Mouse (Mus musculus) lung, embryonic 15.5 days (tissue): ENCODE measurements around the gene Lias. TPM values are rescaled to one million over a fixed set of nuclear protein-coding genes. Genes with fewer than 3 reads are reported as not detected.

Source experiments
- ATAC-seq: fragments of 200-750 bp; cut with Nextera tagmentation; 2 replicates; pipeline ENCODE4 v1.8.0; 2017; ENCODE audit warnings: moderate number of reproducible peaks, borderline replicate concordance; ENCODE audit not compliant: low FRiP score, low TSS enrichment; ENCODE audit errors: extremely low read depth
- H3K27ac ChIP-seq: fragments of 300-500 bp; sonication (generic); 2 replicates; pipeline ENCODE4 v1.5.1; 2015; ENCODE audit warnings: moderate library complexity, mild to moderate bottlenecking, inconsistent platforms
- H3K27me3 ChIP-seq: fragments of 300-500 bp; sonication (generic); 2 replicates; pipeline ENCODE4 v1.6.1; 2015; ENCODE audit warnings: inconsistent platforms
- H3K36me3 ChIP-seq: fragments of 300-500 bp; sonication (generic); 2 replicates; pipeline ENCODE4 v1.6.1; 2015; ENCODE audit warnings: inconsistent platforms
- H3K4me1 ChIP-seq: fragments of 300-500 bp; sonication (generic); 2 replicates; pipeline ENCODE4 v1.6.1; 2015; ENCODE audit warnings: inconsistent platforms
- H3K4me2 ChIP-seq: fragments of 300-500 bp; sonication (generic); 2 replicates; pipeline ENCODE4 v1.6.1; 2015; ENCODE audit warnings: inconsistent platforms, mild to moderate bottlenecking, moderate library complexity
- H3K4me3 ChIP-seq: fragments of 300-500 bp; sonication (generic); 2 replicates; pipeline ENCODE4 v1.5.1; 2015; ENCODE audit warnings: mild to moderate bottlenecking, inconsistent platforms
- H3K9ac ChIP-seq: fragments of 300-500 bp; sonication (generic); 2 replicates; pipeline ENCODE4 v1.6.1; 2015; ENCODE audit warnings: inconsistent platforms
- H3K9me3 ChIP-seq: fragments of 300-500 bp; sonication (generic); 2 replicates; pipeline ENCODE4 v1.6.1; 2016; ENCODE audit warnings: inconsistent platforms
- WGBS: fragments of 180-500 bp; shearing (Covaris S2); methylation state at CpG from one replicate; pipeline ENCODE4 v1.1.7; 2015; 5-methylcytosine and 5-hydroxymethylcytosine counted together
- polyA plus RNA-seq: library from polyadenylated mRNA; unstranded; fragments of >200 nt; fragmentation: Nextera tagmentation; extraction: Ambion mirVana; gene quantifications from 2 replicates; pipeline ENCODE4 v1.2.1, GENCODE M21; 2015

The Lias gene
- polyA plus RNA-seq, result 55.5 and 57.2 TPM in 2 replicates

- Histone ChIP-seq H3K27ac (peak within 1 kb of the TSS; percentile 76), H3K9me3 (no peaks in the 10 kb centered on the region), H3K27me3 (no peaks in the 10 kb centered on the region), H3K4me1 (peaks cover 19% of the 10 kb centered on the region), H3K4me3 (peak within 1 kb of the TSS; percentile 87), H3K4me2 (peak within 1 kb of the TSS; percentile 82), H3K36me3 (peaks cover 44% of the 10 kb centered on the region), H3K9ac (peak within 1 kb of the TSS; percentile 98)
- under 1% methylated on average over 83 of the region's 83 CpGs for WGBS
- peak; percentile 97 for ATAC-seq
Observed at GRCm38 (mm10) chr5:65390648-65391644, at the start of gene Lias, which contains the start of gene Rpl9. TSS of gene Lias (plus strand) at chr5:65391497. TSS of gene Rpl9 (minus strand) at chr5:65391444.

- Histone ChIP-seq H3K9ac (no peak within 1 kb of the TSS), H3K27ac (no peak within 1 kb of the TSS), H3K4me1 (no peaks in the 10 kb centered on the region), H3K4me3 (peak within 1 kb of the TSS; percentile 13; the same call in 1 of the 2 replicates), H3K9me3 (no peaks in the 10 kb centered on the region), H3K4me2 (peak within 1 kb of the TSS; percentile 43), H3K27me3 (no peaks in the 10 kb centered on the region), H3K36me3 (no peaks in the 10 kb centered on the region)
- no peak for ATAC-seq
- WGBS, result 42% methylated on average over 15 of the region's 15 CpGs
Observed at GRCm38 (mm10) chr5:65348168-65348567, 43.1 kb upstream of the Lias start, which contains the start of gene Klb. TSS of gene Klb (plus strand) at chr5:65348314.

GRCm38 (mm10) chr5:65350508-65350907, 40.8 kb upstream of the Lias start:
- Histone ChIP-seq H3K4me1 (no peaks in the 10 kb centered on the region), H3K27me3 (no peaks in the 10 kb centered on the region), H3K9ac (no peak overlapping the region), H3K27ac (no peak overlapping the region), H3K4me2 (no peak overlapping the region), H3K36me3 (no peaks in the 10 kb centered on the region), H3K9me3 (no peaks in the 10 kb centered on the region), H3K4me3 (no peak overlapping the region)
- WGBS, result 44% methylated on average over 10 of the region's 10 CpGs
- ATAC-seq, result no peak

GRCm38 (mm10) chr5:65354097-65354496, 37.2 kb upstream of the Lias start:
- H3K36me3 ChIP-seq, result no peaks in the 10 kb centered on the region
- WGBS, result 52% methylated on average over 3 of the region's 3 CpGs
- H3K4me2 ChIP-seq, result no peak overlapping the region

GRCm38 (mm10) chr5:65354985-65355384, 36.3 kb upstream of the Lias start:
- Histone ChIP-seq H3K36me3 (no peaks in the 10 kb centered on the region), H3K27me3 (no peaks in the 10 kb centered on the region), H3K9me3 (no peaks in the 10 kb centered on the region), H3K4me3 (no peak overlapping the region), H3K4me2 (no peak overlapping the region), H3K4me1 (no peaks in the 10 kb centered on the region), H3K9ac (no peak overlapping the region), H3K27ac (no peak overlapping the region)
- no peak for ATAC-seq
- WGBS, result 76% methylated on average over 5 of the region's 5 CpGs

More at GRCm38 (mm10) chr5:65354097-65354496, 37.2 kb upstream of the Lias start:
- Histone ChIP-seq H3K9me3 (no peaks in the 10 kb centered on the region), H3K9ac (no peak overlapping the region), H3K27me3 (no peaks in the 10 kb centered on the region), H3K4me3 (no peak overlapping the region), H3K27ac (no peak overlapping the region), H3K4me1 (no peaks in the 10 kb centered on the region)
- no peak for ATAC-seq

GRCm38 (mm10) chr5:65356851-65357250, 34.4 kb upstream of the Lias start:
- no peak overlapping the region for H3K9ac ChIP-seq
- no peak overlapping the region for H3K27ac ChIP-seq
- no peak overlapping the region for H3K4me2 ChIP-seq
- 69% methylated on average over 6 of the region's 6 CpGs for WGBS
- H3K9me3 ChIP-seq, result no peaks in the 10 kb centered on the region
- ATAC-seq, result no peak
- H3K36me3 ChIP-seq, result no peaks in the 10 kb centered on the region
- no peaks in the 10 kb centered on the region for H3K4me1 ChIP-seq
- H3K4me3 ChIP-seq, result no peak overlapping the region
- H3K27me3 ChIP-seq, result no peaks in the 10 kb centered on the region

GRCm38 (mm10) chr5:65357771-65358170, 33.5 kb upstream of the Lias start:
- ATAC-seq, result no peak
- no peaks in the 10 kb centered on the region for H3K9me3 ChIP-seq
- H3K27ac ChIP-seq, result no peak overlapping the region
- H3K4me2 ChIP-seq, result no peak overlapping the region
- no peak overlapping the region for H3K9ac ChIP-seq
- H3K27me3 ChIP-seq, result no peaks in the 10 kb centered on the region
- H3K4me3 ChIP-seq, result no peak overlapping the region
- no peaks in the 10 kb centered on the region for H3K36me3 ChIP-seq
- 75% methylated on average over 3 of the region's 3 CpGs for WGBS
- no peaks in the 10 kb centered on the region for H3K4me1 ChIP-seq

- no peaks in the 10 kb centered on the region for H3K4me1 ChIP-seq
- no peaks in the 10 kb centered on the region for H3K9me3 ChIP-seq
- H3K4me2 ChIP-seq, result no peak overlapping the region
- no peak overlapping the region for H3K27ac ChIP-seq
- H3K4me3 ChIP-seq, result no peak overlapping the region
- WGBS, result 58% methylated on average over 11 of the region's 11 CpGs
- H3K36me3 ChIP-seq, result no peaks in the 10 kb centered on the region
- H3K9ac ChIP-seq, result no peak overlapping the region
- no peaks in the 10 kb centered on the region for H3K27me3 ChIP-seq
- no peak for ATAC-seq
Observed at GRCm38 (mm10) chr5:65367837-65368236, 23.5 kb upstream of the Lias start.

- Histone ChIP-seq H3K27me3 (no peaks in the 10 kb centered on the region), H3K4me3 (no peak overlapping the region), H3K9ac (no peak overlapping the region), H3K4me1 (no peaks in the 10 kb centered on the region), H3K9me3 (no peaks in the 10 kb centered on the region), H3K36me3 (no peaks in the 10 kb centered on the region), H3K4me2 (no peak overlapping the region), H3K27ac (no peak overlapping the region)
- WGBS, result 91% methylated on average over 7 of the region's 7 CpGs
- ATAC-seq, result no peak
Observed at GRCm38 (mm10) chr5:65371551-65371950, 19.7 kb upstream of the Lias start.

GRCm38 (mm10) chr5:65374746-65375145, 16.6 kb upstream of the Lias start:
- Histone ChIP-seq H3K4me3 (no peak overlapping the region), H3K27me3 (no peaks in the 10 kb centered on the region), H3K9me3 (no peaks in the 10 kb centered on the region), H3K27ac (no peak overlapping the region), H3K4me1 (no peaks in the 10 kb centered on the region), H3K36me3 (no peaks in the 10 kb centered on the region), H3K9ac (no peak overlapping the region), H3K4me2 (no peak overlapping the region)
- WGBS, result 77% methylated on average over 7 of the region's 7 CpGs
- ATAC-seq, result no peak

- no peaks in the 10 kb centered on the region for H3K9me3 ChIP-seq
- no peak for ATAC-seq
- no peak overlapping the region for H3K27ac ChIP-seq
- H3K4me3 ChIP-seq, result no peak overlapping the region
- peaks cover 33% of the 10 kb centered on the region for H3K36me3 ChIP-seq
- no peaks in the 10 kb centered on the region for H3K27me3 ChIP-seq
- H3K4me2 ChIP-seq, result no peak overlapping the region
- no peak overlapping the region for H3K9ac ChIP-seq
- WGBS, result 73% methylated on average over 2 of the region's 2 CpGs
- peaks cover 17% of the 10 kb centered on the region for H3K4me1 ChIP-seq
Observed at GRCm38 (mm10) chr5:65385704-65386103, 5.6 kb upstream of the Lias start.
